15 mouse cellular contexts compared by ENCODE assay signal in the genomic region with DNA sequence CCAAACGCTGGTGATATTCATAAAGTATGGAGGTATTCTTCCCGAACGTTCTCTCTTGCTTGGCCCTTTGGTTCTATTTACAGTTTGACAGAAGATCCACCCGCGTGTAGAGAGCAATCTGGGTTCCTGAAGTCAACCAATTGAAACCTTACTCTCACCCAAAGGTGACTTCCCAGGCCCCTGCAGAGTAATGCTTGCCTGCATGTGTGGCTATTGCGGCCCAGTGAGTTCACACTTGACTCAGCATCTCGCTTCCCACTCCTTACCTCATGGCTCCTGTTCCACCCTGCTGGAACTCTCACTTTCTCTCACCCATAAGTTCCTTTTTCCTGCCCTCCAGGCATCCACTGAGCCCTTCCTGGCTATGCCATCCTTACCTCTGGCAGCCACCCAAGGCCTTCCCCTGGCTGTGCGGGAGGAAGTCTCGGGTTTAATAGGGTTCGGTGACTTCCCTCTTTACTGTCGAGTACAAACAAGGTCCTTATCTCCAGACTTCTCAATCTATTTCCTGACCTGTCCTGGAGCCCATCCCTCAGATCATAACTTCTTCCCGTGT. TPM values are rescaled to one million over a fixed set of nuclear protein-coding genes. Genes with fewer than 3 reads are reported as not detected.
DNase-seq lines count a peak whose midpoint lies in the region; ATAC-seq lines count a peak whose summit lies in the region.
"Had no signal": no experiment of that assay in that cellular context is flagged by ENCODE, and none has a peak within 500 bp of the region (broad histone marks: within the 10 kb centered on the region; RNA-seq: fewer than 3 reads in every experiment).

No protein-coding gene starts in this region.

- H3K9ac ChIP-seq in kidney, embryonic 14.5 days (ENCODE audit: low read depth, low read length) = no peak overlapping the region
- H3K9ac ChIP-seq in hindbrain, embryonic 14.5 days = no peak overlapping the region
- H3K9ac ChIP-seq: hindbrain, embryonic 12.5 days; midbrain, embryonic 13.5 days had no signal

- peak; percentile 7 for DNase-seq in cerebellum, adult 11 months
- no peak for DNase-seq in cerebellum, adult 11-12 months
- peak; percentile 12 for DNase-seq in kidney, postnatal 14 days
- DNase-seq in 3134 (ENCODE audit: extremely low read depth, insufficient read length, low spot score) = peak; percentile 47
- DNase-seq in adrenal gland, postnatal 25 days = peak; percentile 52
- DNase-seq in hindbrain, embryonic 14.5 days (ENCODE audit: low spot score) = no peak
- no peak for DNase-seq in retina, embryonic 14.5 days (ENCODE audit: low spot score)
- DNase-seq: lung, postnatal 36 days; spleen, adult 18-20 months; thymus, postnatal 25 days had no signal

- H3K4me2 ChIP-seq in kidney, embryonic 14.5 days (replicated peaks; ENCODE audit: low read depth, low read length) = no peak overlapping the region
- no peak overlapping the region for H3K4me2 ChIP-seq in hindbrain, embryonic 14.5 days (replicated peaks)
- H3K4me2 ChIP-seq: hindbrain, embryonic 12.5 days; liver, embryonic 11.5 days; midbrain, embryonic 13.5 days had no signal

- no peaks in the 10 kb centered on the region for H3K27me3 ChIP-seq in kidney, embryonic 14.5 days (ENCODE audit: control insufficient read depth, insufficient read depth, low read length)
- no peaks in the 10 kb centered on the region for H3K27me3 ChIP-seq in hindbrain, embryonic 14.5 days (ENCODE audit: control insufficient read depth, insufficient read depth, low read length)
- H3K27me3 ChIP-seq: hindbrain, embryonic 12.5 days; midbrain, embryonic 13.5 days had no signal

- 69% methylated on average over 12 of the region's 12 CpGs for WGBS in kidney, embryonic 14.5 days
- WGBS in hindbrain, embryonic 14.5 days = 85% methylated on average over 12 of the region's 12 CpGs

- H3K9me3 ChIP-seq in kidney, embryonic 14.5 days (ENCODE audit: control insufficient read depth, low read length) = no peaks in the 10 kb centered on the region
- H3K9me3 ChIP-seq in hindbrain, embryonic 14.5 days (ENCODE audit: control insufficient read depth, low read length) = no peaks in the 10 kb centered on the region
- H3K9me3 ChIP-seq: hindbrain, embryonic 12.5 days; midbrain, embryonic 13.5 days had no signal

- no peaks in the 10 kb centered on the region for H3K36me3 ChIP-seq in kidney, embryonic 14.5 days (ENCODE audit: control insufficient read depth, insufficient read depth, low read length)
- no peaks in the 10 kb centered on the region for H3K36me3 ChIP-seq in hindbrain, embryonic 14.5 days (replicated peaks; ENCODE audit: control insufficient read depth, insufficient read depth)
- H3K36me3 ChIP-seq: hindbrain, embryonic 12.5 days; midbrain, embryonic 13.5 days had no signal

- no peak for ATAC-seq in kidney, embryonic 14.5 days (ENCODE audit: low FRiP score, low TSS enrichment)
- no peak for ATAC-seq in hindbrain, embryonic 14.5 days (ENCODE audit: low FRiP score)
- ATAC-seq: intestine, embryonic 16.5 days; midbrain, embryonic 13.5 days had no signal

- H3K4me3 ChIP-seq in kidney, embryonic 14.5 days (ENCODE audit: low read length) = no peak overlapping the region
- H3K4me3 ChIP-seq in hindbrain, embryonic 14.5 days (replicated peaks; ENCODE audit: low read length) = no peak overlapping the region
- H3K4me3 ChIP-seq: hindbrain, embryonic 12.5 days; midbrain, embryonic 13.5 days had no signal

- H3K4me1 ChIP-seq in kidney, embryonic 14.5 days (ENCODE audit: control insufficient read depth, insufficient read depth, low read length) = no peaks in the 10 kb centered on the region
- H3K4me1 ChIP-seq in hindbrain, embryonic 14.5 days (replicated peaks; ENCODE audit: control insufficient read depth, insufficient read depth, low read length) = no peaks in the 10 kb centered on the region
- H3K4me1 ChIP-seq: hindbrain, embryonic 12.5 days; midbrain, embryonic 13.5 days had no signal

- H3K27ac ChIP-seq in kidney, embryonic 14.5 days (ENCODE audit: low read depth, low read length) = no peak overlapping the region
- no peak overlapping the region for H3K27ac ChIP-seq in hindbrain, embryonic 14.5 days
- H3K27ac ChIP-seq: hindbrain, embryonic 12.5 days; midbrain, embryonic 13.5 days had no signal

RNA-seq across cellular contexts. Expression of gene Col23a1, which starts 38.7 kb away (rescaled TPM):
- 8.6 and 12.3 TPM in 2 replicates for polyA plus RNA-seq in kidney, embryonic 14.5 days (2014; fragmentation: Nextera tagmentation; extraction: Ambion mirVana)
- 7.3 and 9.9 TPM in 2 replicates for total RNA-seq in adrenal gland, postnatal 25 days (2021)
- 10.2 and 10.7 TPM in 2 replicates for polyA plus RNA-seq in hindbrain, embryonic 14.5 days (2014; fragmentation: Nextera tagmentation; extraction: Ambion mirVana)

Comparison
In these comparisons a context has a peak if more than half of its experiments do, and no peak if none do; other contexts are left out.
1. DNase-seq: peak in cerebellum, adult 11 months (single experiment), kidney, postnatal 14 days (single experiment), 3134 (single experiment) and adrenal gland, postnatal 25 days (single experiment); none in cerebellum, adult 11-12 months (single experiment), hindbrain, embryonic 14.5 days (single experiment) and retina, embryonic 14.5 days (single experiment).